Mouse (Mus musculus) activated CD4-positive, CD25-positive, alpha-beta regulatory T cell, adult 4 months (primary cell): ENCODE measurements at regions not wholly inside any gene's neighbourhood (a gene's known extent, or its start where the extent isn't known, plus 50 kb on each side); places are given as distances from the start of the nearest gene placed in this dataset.

Source experiments
- ATAC-seq: one replicate; pipeline ENCODE4 v1.8.0; 2017

- ATAC-seq, result no peak
Measured at GRCm38 (mm10) chr1:34740891-34741290, 102.0 kb downstream of the Fam168b start.

GRCm38 (mm10) chr1:34742234-34742633 is 100.6 kb downstream of the Fam168b start:
- no peak for ATAC-seq

GRCm38 (mm10) chr1:34745881-34746280 is 97.0 kb downstream of the Fam168b start:
- ATAC-seq, result no peak

GRCm38 (mm10) chr1:34749161-34750040 is 93.5 kb downstream of the Fam168b start:
- no peak for ATAC-seq

DNA sequence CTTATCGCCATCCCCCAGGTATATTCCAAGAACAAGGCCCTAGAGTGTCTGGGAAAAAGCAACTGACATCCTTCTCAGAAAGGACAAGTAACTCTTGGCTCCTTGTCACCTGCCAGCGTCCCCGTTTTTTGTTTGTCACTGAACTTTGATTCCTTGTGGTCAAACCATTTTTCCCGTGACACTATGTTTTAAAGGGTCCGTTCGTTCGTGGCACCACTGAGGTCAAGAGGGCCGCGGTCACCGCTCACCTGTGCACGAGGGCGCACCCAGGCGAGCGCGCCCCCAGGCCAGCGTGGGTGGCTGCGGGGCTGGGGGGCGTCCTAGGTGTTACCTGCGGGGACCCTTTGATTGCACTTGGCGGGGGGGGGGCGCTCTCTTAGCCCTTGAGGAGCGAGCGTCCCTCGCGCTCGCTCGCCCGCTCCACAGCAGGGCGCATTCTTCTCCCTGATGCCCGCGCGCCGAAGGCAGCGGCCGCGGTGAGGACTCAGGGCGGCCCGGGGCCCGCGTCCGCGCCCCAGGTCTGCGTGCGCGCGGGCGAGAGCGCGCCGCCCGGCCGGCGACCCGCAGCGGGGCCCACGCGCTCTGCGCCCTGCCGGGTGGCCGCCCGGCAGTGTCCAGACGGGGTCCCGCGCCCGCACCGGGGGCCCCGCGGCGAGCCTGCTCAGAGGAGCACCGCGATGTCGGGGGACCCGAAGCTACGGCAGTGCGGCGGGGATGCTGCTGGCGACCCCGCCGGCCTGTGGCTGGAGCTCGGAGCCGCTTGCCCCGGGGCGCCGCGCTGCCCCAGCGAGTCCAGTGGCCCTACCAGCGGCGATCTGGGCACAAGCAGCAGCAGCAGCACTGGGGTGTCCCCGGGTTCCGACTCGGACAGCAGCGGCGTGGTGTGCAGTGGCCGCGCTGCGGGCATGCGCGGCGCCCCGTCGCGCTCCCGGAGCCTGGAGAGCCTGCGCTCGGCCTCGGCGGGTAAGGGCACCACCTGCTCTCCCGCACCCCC is 92.5 kb downstream of the Fam168b start:
- ATAC-seq, result no peak

- ATAC-seq, result no peak
Measured at GRCm38 (mm10) chr1:34751128-34751527, 91.7 kb downstream of the Fam168b start.

DNA sequence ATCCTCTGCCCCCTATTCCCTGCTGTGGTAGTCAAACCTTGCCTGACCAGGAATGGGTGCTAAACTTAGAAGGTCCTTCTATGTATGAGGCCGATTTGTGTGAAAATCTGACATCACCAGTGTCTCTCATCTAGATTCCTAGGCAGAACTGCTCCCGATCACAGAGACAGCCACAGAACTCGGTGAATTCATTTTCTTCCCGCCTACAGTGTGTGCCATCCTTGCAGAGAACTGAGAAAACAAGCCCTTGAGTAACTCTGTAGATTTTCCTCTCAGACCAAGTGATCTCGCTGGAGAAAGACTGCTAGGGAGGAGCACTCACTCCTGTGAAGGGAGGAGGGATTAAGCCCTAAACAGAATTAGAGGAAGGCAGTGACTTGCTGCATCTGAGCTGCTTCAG is 89.3 kb downstream of the Fam168b start:
- no peak for ATAC-seq

DNA sequence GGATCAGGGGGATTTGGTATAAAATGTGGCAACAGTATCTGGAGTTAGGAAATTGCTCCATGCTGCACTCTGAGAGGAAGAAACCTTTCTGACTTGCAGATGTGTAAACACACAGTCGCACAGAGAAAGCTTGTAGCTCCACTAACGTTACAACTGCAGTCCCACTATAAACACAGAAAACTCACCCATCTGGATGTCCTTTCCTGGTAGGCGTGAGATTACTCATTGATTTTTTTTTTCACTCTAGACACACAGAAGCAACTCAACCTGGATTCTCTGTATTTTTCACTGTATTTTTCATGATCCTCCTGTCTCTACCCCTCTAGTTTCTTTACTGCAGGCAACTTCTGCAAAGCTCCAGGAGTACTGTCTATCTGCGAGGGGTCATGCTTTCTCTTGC is 82.3 kb downstream of the Fam168b start:
- no peak for ATAC-seq

GRCm38 (mm10) chr1:34761436-34761835 is 81.4 kb downstream of the Fam168b start:
- no peak for ATAC-seq

- no peak for ATAC-seq
Measured at GRCm38 (mm10) chr1:34761870-34762269, 81.0 kb downstream of the Fam168b start.
